Mouse (Mus musculus) megakaryocyte, embryonic 14.5 days (primary cell): ENCODE measurements around the gene Ada.

Source experiments
- FLI1 ChIP-seq: IDR thresholded peaks from 2 replicates; pipeline ENCODE4 v1.6.1; 2012; ENCODE audit warnings: low read length, inconsistent platforms, mixed read lengths
- GATA1 ChIP-seq: IDR thresholded peaks from 3 replicates; pipeline ENCODE4 v1.6.1; 2012; ENCODE audit warnings: mixed read lengths, low read length, inconsistent platforms, borderline replicate concordance

- TF ChIP-seq GATA1 (no peak), FLI1 (no peak)
These were observed 31.5 kb downstream of the Ada start for GRCm38 (mm10) chr2:163718526-163718925.
